In genomic region chr10:122528973-122529703, GRCm38 (mm10) we compare ENCODE assay signal across 8 mouse cellular contexts.
A peak's percentile ranks its signal among the peaks of the same experiment; 100 is the strongest.
DNase-seq lines count a peak whose midpoint lies in the region; ATAC-seq and TF ChIP-seq lines count a peak whose summit lies in the region.

No protein-coding gene starts in this region.

- H3K9ac ChIP-seq in forebrain, postnatal 0 days = no peak overlapping the region

- no peak overlapping the region for H3K4me3 ChIP-seq in forebrain, postnatal 0 days (ENCODE audit: low read depth, low read length)

- H3K27ac ChIP-seq in forebrain, postnatal 0 days (ENCODE audit: low read depth, low read length) = no peak overlapping the region

- no peaks in the 10 kb centered on the region for H3K36me3 ChIP-seq in forebrain, postnatal 0 days (ENCODE audit: insufficient read depth)

- H3K4me1 ChIP-seq in forebrain, postnatal 0 days (ENCODE audit: insufficient read depth) = no peaks in the 10 kb centered on the region

- H3K9me3 ChIP-seq in forebrain, postnatal 0 days (ENCODE audit: low read length) = no peaks in the 10 kb centered on the region

- 44% methylated on average over 4 of the region's 4 CpGs for WGBS in forebrain, postnatal 0 days

- no peak; the same call in 1 of the 2 replicates for ATAC-seq in forebrain, postnatal 0 days

- DNase-seq in cerebellum, postnatal 10 days = peak; percentile 60 to 81
- no peak for DNase-seq in cerebellum, adult 9-11 months
- peak; percentile 18 for DNase-seq in left cerebral cortex, postnatal 4 days
- no peak for DNase-seq in left cerebral cortex, postnatal 36 days (ENCODE audit: low spot score in 2 of 2)
- DNase-seq in Muller cell, postnatal 12 days (ENCODE audit: inconsistent ontology term) = peak; percentile 36
- peak; percentile 82 for DNase-seq in forebrain, postnatal 0 days
- peak; percentile 51 for DNase-seq in retina, adult 2 months (ENCODE audit: low read depth, low spot score)
- DNase-seq in spleen, postnatal 14 days (ENCODE audit: low spot score in 2 of 2) = no peak

- intact Hi-C loops in left cerebral cortex, postnatal 4 days (cut with DNase I) = loop anchor here (5.0 kb wide), 2 partner anchors 342 to 427 kb away; no protein-coding TSS in a partner anchor
- intact Hi-C loops in left cerebral cortex, postnatal 36 days (cut with DNase I) = loop anchor here (5.0 kb wide), 3 partner anchors 82 to 427 kb away; partner anchors contain the start of gene Avpr1a

- H3K27me3 ChIP-seq in forebrain, postnatal 0 days (ENCODE audit: insufficient read depth, low read length) = no peaks in the 10 kb centered on the region

- TF ChIP-seq CTCF in forebrain, postnatal 0 days (IDR thresholded peaks at IDR 0.05; ENCODE audit: low read depth) = peak; percentile 92

- H3K4me2 ChIP-seq in forebrain, postnatal 0 days (ENCODE audit: low read depth) = no peak overlapping the region

Comparison
In these comparisons a context has a peak if more than half of its experiments do, and no peak if none do; other contexts are left out.
1. DNase-seq: peak in cerebellum, postnatal 10 days (2 of 2), left cerebral cortex, postnatal 4 days (single experiment), Muller cell, postnatal 12 days (single experiment), forebrain, postnatal 0 days (single experiment) and retina, adult 2 months (single experiment); none in cerebellum, adult 9-11 months (single experiment), left cerebral cortex, postnatal 36 days (0 of 2) and spleen, postnatal 14 days (0 of 2).